Mouse (Mus musculus) adrenal gland, postnatal 36 days (tissue): ENCODE data around the gene Smad5. TPM values are rescaled to one million over a fixed set of nuclear protein-coding genes. Genes with fewer than 3 reads are reported as not detected.

Experiments used
- DNase-seq, 2 experiments: peaks; one replicate each; pipeline ENCODE4 v3.0.0; 2021; ENCODE audit warnings: mixed read lengths in 1 of 2
- long read RNA-seq, 2 experiments: library from polyadenylated mRNA; stranded (forward); transcript quantifications; one replicate each; pipeline ENCODE4 v2.0.0; 2021; ENCODE audit warnings: borderline sequencing depth in 2 of 2
- total RNA-seq, 2 experiments: library from RNA; stranded (reverse); gene quantifications; 2 replicates each; pipeline ENCODE4 v1.2.3; 2021

Gene Smad5
- total RNA-seq: 10 to 100 TPM; 57.2 to 59.9 TPM
- long read RNA-seq, experiment 1, full-length matches to known transcripts: 3 of 13 reads
- long read RNA-seq, experiment 1, partial matches to known transcripts: 0 of 13 reads
- long read RNA-seq, experiment 1, other reads (novel, unspliced or antisense): 10 of 13 reads
- long read RNA-seq, experiment 2, full-length matches to known transcripts: 1 of 5 reads
- long read RNA-seq, experiment 2, partial matches to known transcripts: 0 of 5 reads
- long read RNA-seq, experiment 2, other reads (novel, unspliced or antisense): 4 of 5 reads

DNA sequence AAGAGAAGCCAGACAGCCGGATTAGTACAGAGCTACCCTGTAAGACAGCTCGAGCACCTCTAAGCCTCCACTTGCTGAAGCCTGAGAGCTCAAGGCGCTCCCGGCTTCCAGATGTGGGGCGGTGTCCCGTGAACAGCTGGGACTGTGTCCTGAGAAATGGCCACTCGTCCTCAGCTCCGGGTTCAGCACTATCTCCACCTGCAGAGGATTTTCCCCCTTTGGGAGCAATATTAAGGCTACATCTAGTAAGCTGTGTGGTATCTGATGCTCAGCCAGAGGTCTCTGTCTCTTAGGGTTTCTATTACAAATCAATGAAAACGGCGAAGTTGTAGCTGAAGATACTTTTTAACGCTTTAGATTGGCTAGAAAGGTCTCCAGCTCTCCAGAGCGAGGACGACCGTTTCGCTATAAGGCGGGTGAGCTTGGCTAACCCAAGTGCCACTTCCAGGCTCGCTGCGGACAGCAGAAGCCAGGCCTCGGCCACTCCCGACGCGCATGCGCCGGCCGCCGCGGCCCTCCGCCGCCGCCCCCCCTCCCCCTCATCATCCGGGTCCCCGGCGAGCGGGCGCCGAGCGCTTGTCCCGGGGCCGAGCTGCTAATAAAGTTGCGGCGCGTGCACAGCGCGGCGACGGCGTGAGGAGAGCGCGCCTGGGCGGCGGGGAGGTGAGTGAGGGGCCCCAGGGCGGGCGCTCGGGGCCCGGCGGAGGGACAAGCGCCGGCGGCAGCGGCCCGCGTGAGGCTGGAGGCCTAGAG, at the start of gene Smad5:
TSS of gene Smad5 (plus strand) at position 542 of the 753 bp plus-strand sequence.
- peak; percentile 91 to 94 for DNase-seq

GRCm38 (mm10) chr13:56654176-56654575, 48.6 kb upstream of the Smad5 start:
- no peak for DNase-seq

DNA sequence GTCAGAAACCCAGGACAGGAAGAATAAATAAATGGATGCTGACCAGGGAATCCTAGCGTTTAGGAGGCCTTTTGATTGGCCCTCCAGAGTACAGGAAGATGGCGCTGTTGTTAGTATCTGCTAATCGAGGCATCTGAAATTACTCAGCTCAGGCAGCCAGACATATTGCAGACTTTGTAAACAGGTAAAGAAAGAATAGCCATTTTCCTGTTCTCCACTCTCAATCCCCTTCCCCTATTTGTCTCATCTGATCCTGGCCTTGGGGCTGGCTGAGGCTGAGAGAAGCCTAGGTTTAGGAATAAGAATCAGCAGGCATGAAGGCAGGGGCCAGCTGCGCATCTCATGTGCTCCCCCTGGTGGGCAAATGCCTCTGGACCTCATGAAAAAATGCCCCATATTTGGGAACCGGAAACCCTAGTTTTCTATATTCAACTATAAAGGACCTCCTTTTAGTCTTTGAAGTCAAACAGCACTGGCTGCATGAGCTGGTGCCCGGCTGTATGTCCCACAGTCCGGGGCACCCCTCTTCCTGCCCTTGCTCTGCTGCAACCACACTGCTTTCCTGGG, 44.8 kb upstream of the Smad5 start:
- peak; percentile 81 to 91 for DNase-seq

- DNase-seq: no peak
Observed at GRCm38 (mm10) chr13:56658931-56659330, 43.9 kb upstream of the Smad5 start.

GRCm38 (mm10) chr13:56661914-56662621, 40.7 kb upstream of the Smad5 start:
- DNase-seq: peak; percentile 61 to 65

GRCm38 (mm10) chr13:56664256-56665170, 38.3 kb upstream of the Smad5 start:
- DNase-seq: peak in 1 of 2 experiments; percentile 32

DNA sequence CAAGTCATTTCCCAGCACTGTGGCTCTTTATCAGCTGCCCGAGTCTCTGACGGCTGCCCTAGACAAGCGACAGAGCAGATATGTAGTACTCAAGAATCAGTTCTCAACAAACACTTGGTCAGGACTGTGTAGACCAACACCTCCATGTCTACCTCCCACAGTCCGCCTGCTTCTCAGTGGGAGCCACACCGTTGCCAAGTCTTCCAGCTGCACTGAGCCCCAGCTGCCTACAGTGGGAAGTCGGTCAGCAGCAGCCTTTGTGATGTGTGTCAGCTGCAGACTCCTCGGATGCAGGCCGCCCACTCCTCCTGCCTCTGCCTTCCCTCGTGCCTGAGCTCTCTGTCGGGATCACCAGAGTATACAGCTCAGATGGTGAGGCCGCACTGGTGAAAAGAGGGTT, 31.6 kb upstream of the Smad5 start:
- DNase-seq: no peak

DNA sequence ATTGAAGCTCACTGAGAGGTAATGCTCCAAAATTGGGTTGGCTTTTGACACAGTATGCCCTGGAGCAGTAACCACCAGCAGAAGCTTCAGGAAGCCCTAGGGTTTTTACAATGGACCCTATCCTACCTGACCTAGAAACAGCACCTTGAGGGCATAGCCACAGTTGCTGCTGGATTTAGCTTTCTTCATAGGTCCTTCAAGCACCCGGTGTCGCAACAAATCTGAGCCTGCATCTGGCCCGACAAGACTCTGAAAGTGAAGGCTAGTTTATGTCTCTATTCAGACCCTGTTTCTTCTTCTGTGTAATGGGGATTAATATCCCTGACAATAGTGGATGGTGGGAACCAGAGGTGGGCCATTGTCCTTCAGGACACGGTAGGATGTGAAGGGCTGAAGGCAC, 25.1 kb upstream of the Smad5 start:
- DNase-seq: no peak

DNA sequence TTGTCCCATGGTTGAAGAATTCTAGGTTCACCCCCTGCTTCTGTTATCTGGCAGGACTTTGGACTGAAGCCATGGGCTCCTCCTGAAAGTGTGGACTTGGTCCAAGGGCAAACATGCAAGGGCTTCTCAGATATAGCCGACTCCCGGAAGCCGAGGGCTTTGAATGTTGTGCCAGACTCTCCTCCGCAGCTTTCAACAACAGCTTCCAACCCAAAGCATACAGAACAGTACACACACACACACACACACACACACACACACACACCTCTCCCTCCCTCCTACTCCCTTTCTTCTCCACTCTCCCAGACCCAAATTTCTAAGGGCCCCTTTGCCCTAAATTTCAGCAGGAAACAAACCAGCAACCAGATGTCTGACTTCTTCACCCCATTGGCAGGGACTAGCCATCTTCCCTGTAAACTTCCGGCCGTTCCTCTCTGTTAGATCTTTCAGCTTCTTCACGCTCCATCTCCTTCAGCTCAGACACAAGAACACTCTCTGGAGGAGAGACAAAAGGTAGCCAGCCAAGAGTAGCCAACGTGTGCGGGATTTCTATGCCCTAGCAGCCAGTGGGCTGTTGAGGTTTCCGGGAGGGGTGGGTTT, 24.5 kb upstream of the Smad5 start:
- DNase-seq: peak; percentile 72 to 80

GRCm38 (mm10) chr13:56678826-56679504, 23.8 kb upstream of the Smad5 start:
- DNase-seq: peak; percentile 42 to 44

GRCm38 (mm10) chr13:56681924-56682323, 20.9 kb upstream of the Smad5 start:
- DNase-seq: no peak

DNA sequence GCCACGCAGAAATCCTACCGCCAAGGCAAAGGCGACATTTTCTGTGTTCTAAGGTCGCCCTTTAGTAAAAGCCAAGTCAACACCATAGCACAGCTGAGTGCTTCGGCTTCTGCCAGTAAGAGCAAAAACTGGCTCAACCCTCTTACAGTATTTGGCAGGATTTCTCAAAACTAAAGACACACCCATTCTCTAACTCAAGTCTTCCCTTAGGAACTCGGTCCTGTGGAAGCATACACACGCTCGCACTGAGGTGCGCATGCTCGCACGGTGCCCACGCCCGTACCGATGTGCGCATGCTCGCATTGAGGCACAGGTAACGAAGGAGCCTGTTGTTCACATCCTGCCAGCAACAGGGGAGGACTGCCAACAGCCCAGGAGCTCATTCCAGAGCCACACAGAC, 20.5 kb upstream of the Smad5 start:
- no peak for DNase-seq

DNA sequence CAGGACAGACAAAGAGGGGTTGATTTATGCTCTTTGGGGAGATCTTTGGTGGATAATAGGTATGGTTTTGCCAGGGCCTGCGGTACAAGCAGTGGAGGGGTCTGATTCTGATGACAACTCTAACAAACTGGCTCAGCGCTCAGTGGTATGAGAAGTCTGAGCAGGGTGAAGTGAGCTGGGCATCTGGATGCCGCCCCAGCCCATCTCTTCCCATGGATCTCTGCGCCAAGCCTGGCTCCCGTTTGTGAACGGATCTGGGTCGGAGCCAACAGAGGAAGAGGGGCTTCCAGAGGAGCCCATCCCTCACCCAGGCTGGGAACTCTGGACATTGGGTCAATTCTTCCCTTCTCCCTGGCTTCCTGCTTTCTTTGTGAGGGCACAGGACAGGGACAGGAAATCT, 19.5 kb upstream of the Smad5 start:
- no peak for DNase-seq

DNA sequence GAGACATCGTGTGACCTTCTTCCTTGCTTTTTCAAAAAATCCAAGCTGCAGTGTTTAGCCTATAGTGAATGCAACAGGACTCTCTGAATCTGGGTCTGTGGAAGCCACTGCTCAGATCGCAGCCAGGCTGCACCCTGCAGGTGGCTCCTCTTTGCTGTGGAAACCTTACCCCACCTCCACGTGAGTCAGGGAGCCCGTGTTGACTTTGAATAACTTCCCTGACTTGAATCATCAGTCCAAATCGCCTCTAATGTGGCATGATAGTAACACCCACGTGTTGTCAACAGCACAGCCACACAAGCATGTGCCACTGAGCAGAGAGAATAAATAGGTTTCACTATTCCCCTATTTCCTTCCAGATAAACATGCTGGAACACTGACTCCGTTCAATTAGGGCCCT, 10.8 kb upstream of the Smad5 start:
- DNase-seq: no peak

GRCm38 (mm10) chr13:56692644-56693043, 10.2 kb upstream of the Smad5 start:
- DNase-seq: no peak

DNA sequence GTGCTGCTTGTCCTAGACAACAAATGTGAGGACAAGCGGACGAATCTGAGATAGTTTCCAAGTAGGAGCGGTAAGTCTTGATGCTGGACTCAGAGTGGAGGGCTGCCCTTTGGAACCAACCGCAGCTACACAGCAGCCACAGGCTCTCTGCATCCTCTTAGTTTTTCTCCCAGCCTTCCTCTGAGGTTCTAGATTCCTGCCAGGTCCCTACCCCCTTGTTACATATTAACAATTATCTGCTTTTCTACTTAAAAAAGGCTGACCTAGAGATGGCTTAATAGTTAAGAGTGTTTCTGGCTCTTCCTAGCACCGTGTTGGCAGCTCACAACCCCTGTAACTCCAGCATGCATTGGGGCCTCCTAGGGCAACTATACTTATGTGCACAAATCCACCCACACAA, 7.1 kb upstream of the Smad5 start:
- no peak for DNase-seq

- no peak for DNase-seq
Observed at GRCm38 (mm10) chr13:56696699-56697098, 6.1 kb upstream of the Smad5 start.

- DNase-seq: no peak
Observed at GRCm38 (mm10) chr13:56697171-56697570, 5.6 kb upstream of the Smad5 start.

- no peak for DNase-seq
Observed at GRCm38 (mm10) chr13:56698391-56698790, 4.4 kb upstream of the Smad5 start.

DNA sequence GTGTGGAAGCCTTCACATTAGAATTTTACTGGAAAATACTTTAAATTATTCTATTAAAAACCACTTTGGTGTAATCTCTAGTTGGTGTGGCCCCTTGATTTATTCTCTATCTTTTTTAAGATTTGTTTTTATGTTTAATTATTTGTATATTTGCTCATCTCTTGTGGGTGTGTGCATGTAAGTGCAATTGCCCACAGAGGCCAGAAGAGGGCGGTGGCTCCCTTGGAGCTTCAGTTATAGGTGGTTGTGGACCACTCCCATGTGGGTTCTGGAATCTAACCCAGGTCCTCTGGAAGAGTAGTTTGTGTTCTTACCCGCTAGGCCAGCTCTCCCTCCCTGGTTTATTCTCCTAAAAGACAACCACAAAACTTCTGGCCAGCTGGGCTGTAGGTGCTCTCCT, 3.4 kb upstream of the Smad5 start:
- no peak for DNase-seq

DNA sequence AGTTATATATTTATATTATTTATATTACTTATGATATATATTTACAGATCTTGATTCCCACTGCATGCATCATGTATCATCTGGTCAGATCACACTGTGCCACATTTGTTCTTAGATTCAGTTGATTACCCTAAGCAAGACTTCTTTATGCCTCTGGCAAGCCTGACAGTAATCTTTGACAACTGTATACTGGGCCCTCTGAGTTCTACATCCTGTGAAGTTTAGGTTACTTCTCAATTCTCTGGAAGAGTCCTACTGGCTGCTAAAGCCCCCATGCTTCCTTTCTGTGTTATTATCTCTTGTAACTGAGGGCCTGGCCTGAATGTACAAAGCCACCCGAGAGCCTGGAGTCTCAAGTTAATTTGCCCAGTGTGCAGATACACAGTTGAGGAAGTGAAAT, 1.8 kb upstream of the Smad5 start:
- no peak for DNase-seq
